Mouse (Mus musculus) intestine, embryonic 15.5 days (tissue): ENCODE measurements at regions not wholly inside any gene's neighbourhood (a gene's known extent, or its start where the extent isn't known, plus 50 kb on each side); places are given as distances from the start of the nearest gene placed in this dataset.
"Not testable (repeated sequence)": the region's sequence is repeated elsewhere in the genome, so short reads cannot be mapped to it uniquely, and the experiment has no call there.

Source experiments
- ATAC-seq: fragments of 200-750 bp; cut with Nextera tagmentation; 2 replicates; pipeline ENCODE4 v1.8.0; 2017; ENCODE audit warnings: moderate TSS enrichment, moderate library complexity
- H3K27ac ChIP-seq: fragments of 300-500 bp; sonication (generic); 2 replicates; pipeline ENCODE4 v1.5.1; 2015; ENCODE audit warnings: mild to moderate bottlenecking, inconsistent platforms
- H3K27me3 ChIP-seq: fragments of 300-500 bp; sonication (generic); replicated peaks from 2 replicates; pipeline ENCODE4 v1.6.1; 2015; ENCODE audit warnings: inconsistent platforms
- H3K36me3 ChIP-seq: fragments of 300-500 bp; sonication (generic); 2 replicates; pipeline ENCODE4 v1.6.1; 2015; ENCODE audit warnings: inconsistent platforms
- H3K4me1 ChIP-seq: fragments of 300-500 bp; sonication (generic); replicated peaks from 2 replicates; pipeline ENCODE4 v1.6.1; 2015; ENCODE audit warnings: inconsistent platforms
- H3K4me2 ChIP-seq: fragments of 300-500 bp; sonication (generic); replicated peaks from 2 replicates; pipeline ENCODE4 v1.6.1; 2015; ENCODE audit warnings: mild to moderate bottlenecking, inconsistent platforms
- H3K4me3 ChIP-seq: fragments of 300-500 bp; sonication (generic); replicated peaks from 2 replicates; pipeline ENCODE4 v1.5.1; 2015; ENCODE audit warnings: inconsistent platforms
- H3K9ac ChIP-seq: fragments of 300-500 bp; sonication (generic); 2 replicates; pipeline ENCODE4 v1.6.1; 2015; ENCODE audit warnings: inconsistent platforms
- H3K9me3 ChIP-seq: fragments of 300-500 bp; sonication (generic); 2 replicates; pipeline ENCODE4 v1.6.1; 2016; ENCODE audit warnings: inconsistent platforms
- WGBS: fragments of 180-500 bp; shearing (Covaris S2); methylation state at CpG from one replicate; pipeline ENCODE4 v1.1.7; 2015; 5-methylcytosine and 5-hydroxymethylcytosine counted together

- H3K4me1 ChIP-seq, H3K27me3 ChIP-seq, H3K9me3 ChIP-seq, H3K4me2 ChIP-seq, ATAC-seq, H3K27ac ChIP-seq, H3K4me3 ChIP-seq, H3K9ac ChIP-seq, H3K36me3 ChIP-seq: not testable (repeated sequence)
- 68% methylated on average over 2 of the region's 2 CpGs for WGBS
Measured at GRCm38 (mm10) chr6:133511830-133512229, 219.8 kb downstream of the 5530400C23Rik start.

GRCm38 (mm10) chr6:133553533-133553932 is 261.5 kb downstream of the 5530400C23Rik start:
- no peak overlapping the region for H3K4me3 ChIP-seq
- no peaks in the 10 kb centered on the region for H3K27me3 ChIP-seq
- no peaks in the 10 kb centered on the region for H3K4me1 ChIP-seq
- no peaks in the 10 kb centered on the region for H3K9me3 ChIP-seq
- H3K36me3 ChIP-seq, result no peaks in the 10 kb centered on the region
- no peak overlapping the region for H3K27ac ChIP-seq
- ATAC-seq, result peak; percentile 55
- H3K9ac ChIP-seq, result no peak overlapping the region
- 62% methylated on average over 5 of the region's 5 CpGs for WGBS
- no peak overlapping the region for H3K4me2 ChIP-seq

- 65% methylated on average over 6 of the region's 6 CpGs for WGBS
- no peak overlapping the region for H3K27ac ChIP-seq
- H3K4me3 ChIP-seq, result no peak overlapping the region
- no peak for ATAC-seq
- H3K4me1 ChIP-seq, result no peaks in the 10 kb centered on the region
- no peaks in the 10 kb centered on the region for H3K9me3 ChIP-seq
- no peak overlapping the region for H3K9ac ChIP-seq
- H3K36me3 ChIP-seq, result no peaks in the 10 kb centered on the region
- no peaks in the 10 kb centered on the region for H3K27me3 ChIP-seq
- H3K4me2 ChIP-seq, result no peak overlapping the region
Measured at GRCm38 (mm10) chr6:133554230-133554629, 262.2 kb downstream of the 5530400C23Rik start.
